Mouse (Mus musculus): ENCODE results near the gene Sco1. TPM values are rescaled to one million over a fixed set of nuclear protein-coding genes. Genes with fewer than 3 reads are reported as not detected.

Sco1 gene
- total RNA-seq, 2 experiments from 2014 or later: 8.5 to 8.6 TPM

DNA sequence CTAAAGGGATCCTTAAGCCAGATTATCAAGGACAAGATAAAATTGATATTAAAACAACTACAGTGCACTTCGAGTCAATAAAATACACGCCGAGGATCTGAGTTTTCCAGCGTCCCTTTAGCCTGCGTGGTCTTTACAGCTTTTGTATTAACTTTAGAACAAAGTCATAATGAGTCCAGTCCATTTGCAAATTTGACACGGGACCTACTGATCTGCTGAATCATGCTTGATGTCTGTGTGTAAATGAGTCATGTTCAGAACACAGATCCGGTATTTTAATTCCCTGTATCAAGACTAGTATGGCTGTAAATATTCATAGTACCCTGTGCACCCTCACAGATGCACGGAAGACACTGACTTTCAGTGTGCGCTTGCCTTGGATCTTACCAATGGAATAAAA, 15.6 kb upstream of the Sco1 start:
- no peak for DNase-seq
- intact Hi-C loops (cut with DNase I; ENCODE audit: low total_unique reads): no loop called here

DNA sequence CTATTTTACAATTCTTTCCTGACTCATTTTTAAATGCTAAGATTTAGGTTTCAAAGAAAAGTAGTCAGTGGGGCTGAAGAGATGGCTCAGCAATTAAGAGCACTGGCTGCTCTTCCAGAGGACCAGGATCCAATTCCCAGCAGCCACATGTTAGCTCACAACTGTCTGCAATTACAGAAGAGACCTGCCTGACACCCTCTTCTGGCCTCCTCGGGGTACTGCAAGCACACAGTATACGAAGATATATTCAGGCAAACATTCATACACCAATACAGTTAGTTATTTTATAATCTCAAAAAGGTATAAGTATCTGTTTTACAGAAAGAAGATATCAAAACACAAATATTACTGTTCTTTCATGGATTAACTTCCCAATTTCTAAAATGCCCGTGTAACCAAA, 12.7 kb upstream of the Sco1 start:
- no peak for DNase-seq
- intact Hi-C loops (cut with DNase I; ENCODE audit: low total_unique reads): no loop called here

DNA sequence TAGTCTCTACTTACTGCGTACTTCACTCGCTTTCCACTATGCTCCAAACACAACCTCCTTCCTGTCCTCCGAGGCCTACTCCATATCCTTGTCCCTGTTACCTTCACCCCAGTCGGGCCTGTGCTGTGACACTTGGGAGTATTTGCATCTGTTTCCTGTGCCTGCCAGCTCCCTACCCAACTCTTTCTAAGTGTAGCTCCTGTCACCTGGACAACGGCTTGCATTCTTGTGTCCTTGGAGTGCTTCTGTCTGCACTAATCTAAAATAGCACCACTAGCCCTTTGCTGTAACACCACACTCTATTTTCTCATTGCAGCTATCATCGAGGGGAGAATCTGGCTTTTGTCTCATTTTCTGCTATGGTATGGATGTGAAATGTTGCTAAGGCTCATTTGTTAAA, 12.0 kb upstream of the Sco1 start:
- intact Hi-C loops (cut with DNase I; ENCODE audit: low total_unique reads): no loop called here

DNA sequence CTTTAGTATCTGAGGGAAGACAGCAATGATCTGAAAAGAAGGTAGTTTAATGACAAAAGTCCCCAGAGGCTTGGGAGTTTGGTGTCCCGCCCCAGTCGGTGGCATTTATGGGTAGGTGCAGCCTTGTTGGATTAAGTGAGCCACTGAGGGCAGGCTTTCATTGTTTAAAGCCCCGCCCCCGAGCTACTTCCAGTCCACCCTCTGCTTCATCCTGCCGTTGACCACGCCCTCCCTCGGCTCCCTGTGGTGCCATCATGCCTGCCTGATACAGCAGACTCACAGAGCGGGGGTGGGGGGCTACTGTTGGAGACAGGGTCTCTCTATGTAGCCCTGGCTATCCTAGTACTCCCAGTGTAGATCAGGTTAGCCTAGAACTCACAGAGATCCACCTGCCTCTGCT, 9.5 kb upstream of the Sco1 start:
- intact Hi-C loops (cut with DNase I; ENCODE audit: low total_unique reads): no loop called here
- no peak for DNase-seq

More for the DNA sequence above, 12.0 kb upstream of the Sco1 start:
- DNase-seq: no peak

DNA sequence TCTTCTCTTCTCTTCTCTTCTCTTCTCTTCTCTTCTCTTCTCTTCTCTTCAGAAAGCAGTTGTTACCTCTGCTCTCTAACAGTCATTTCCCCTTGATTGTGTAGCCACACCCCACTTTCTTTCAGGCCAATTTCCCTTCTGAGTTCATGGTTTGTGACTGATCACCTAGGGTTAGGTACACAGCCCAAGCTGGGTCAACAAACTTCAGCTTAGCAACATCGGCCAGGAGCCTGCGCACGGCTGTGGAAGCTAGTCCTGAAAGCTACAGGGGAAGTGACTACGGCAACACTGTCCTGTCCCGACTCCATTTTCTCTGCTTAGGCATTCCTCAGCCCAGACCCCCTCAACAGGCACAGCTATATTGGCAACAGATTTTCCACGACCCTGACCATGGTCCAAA, 7.5 kb upstream of the Sco1 start:
- intact Hi-C loops (cut with DNase I; ENCODE audit: low total_unique reads): no loop called here
- DNase-seq: no peak

GRCm38 (mm10) chr11:67047199-67047598, 5.3 kb upstream of the Sco1 start:
- no peak for DNase-seq
- intact Hi-C loops (cut with DNase I; ENCODE audit: low total_unique reads): no loop called here

DNA sequence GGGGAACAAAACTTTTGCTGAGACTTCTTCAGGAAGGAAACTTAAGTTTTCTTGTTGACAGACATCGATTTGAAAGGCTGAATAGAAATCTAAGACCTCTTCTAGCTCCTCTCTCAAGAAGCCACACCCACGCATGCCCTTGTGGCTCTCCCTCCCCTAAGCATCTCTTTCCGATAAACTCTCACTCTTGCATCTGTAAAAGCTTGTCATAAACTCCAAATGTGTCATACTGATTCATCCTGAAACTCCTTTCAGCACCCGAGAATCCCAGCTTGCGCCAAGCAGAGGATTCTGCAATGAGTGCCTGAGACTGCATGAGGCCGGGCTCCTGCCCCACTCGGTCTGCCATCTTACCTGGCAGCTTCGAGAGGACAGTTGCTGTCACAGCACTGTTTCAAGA, 4.0 kb upstream of the Sco1 start:
- DNase-seq: no peak
- intact Hi-C loops (cut with DNase I; ENCODE audit: low total_unique reads): no loop called here

DNA sequence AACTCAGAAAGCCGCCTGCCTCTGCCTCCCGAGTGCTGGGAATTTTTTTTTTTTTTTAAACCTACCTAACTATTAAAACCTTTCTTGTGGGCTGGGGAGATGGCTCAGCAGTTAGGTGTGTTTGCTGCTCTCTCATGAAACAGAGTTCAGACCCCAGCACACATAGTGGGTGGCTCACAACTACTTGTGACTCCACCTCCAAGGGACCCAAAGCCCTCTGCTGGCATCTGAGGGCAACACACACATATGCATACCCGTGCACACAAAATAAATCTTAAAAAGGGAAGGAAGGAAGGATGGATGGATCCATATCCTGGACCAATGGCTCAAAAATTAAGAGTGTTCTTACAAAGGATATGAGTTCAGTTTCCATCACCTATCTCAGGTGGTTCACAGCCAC, 3.2 kb upstream of the Sco1 start:
- intact Hi-C loops (cut with DNase I; ENCODE audit: low total_unique reads): no loop called here
- no peak for DNase-seq

DNA sequence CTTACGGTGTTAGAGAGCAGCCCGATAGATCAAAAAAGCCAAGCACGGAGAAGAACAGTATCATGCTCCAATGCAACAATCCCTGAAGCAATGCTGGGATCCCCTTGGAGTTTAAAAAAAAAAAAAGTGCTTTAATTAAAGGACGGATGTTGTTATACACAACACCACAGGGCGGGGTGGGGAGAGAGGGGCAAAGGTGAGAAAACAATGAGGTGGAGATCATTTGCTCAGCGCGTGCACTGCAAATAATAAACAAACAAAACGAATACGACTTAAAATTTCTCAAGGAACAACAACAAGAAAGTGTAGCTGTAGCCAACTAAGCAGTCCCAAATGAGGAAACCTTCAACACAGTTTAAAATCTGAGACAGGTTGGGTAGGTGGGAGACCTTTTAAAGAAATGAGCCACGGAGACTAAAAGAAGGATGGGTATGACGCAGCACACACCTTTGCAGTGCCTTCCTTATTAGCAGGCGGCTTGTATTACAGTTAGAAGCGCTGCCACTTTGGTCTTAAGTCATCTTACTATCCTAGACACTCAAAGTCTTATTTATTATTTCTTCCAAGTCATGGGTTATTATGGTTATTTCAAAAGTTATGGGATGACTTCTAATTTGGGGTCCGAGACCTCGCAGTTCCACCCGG, 672 bp upstream of the Sco1 start:
- DNase-seq: no peak
- intact Hi-C loops (cut with DNase I; ENCODE audit: low total_unique reads): no loop called here

DNA sequence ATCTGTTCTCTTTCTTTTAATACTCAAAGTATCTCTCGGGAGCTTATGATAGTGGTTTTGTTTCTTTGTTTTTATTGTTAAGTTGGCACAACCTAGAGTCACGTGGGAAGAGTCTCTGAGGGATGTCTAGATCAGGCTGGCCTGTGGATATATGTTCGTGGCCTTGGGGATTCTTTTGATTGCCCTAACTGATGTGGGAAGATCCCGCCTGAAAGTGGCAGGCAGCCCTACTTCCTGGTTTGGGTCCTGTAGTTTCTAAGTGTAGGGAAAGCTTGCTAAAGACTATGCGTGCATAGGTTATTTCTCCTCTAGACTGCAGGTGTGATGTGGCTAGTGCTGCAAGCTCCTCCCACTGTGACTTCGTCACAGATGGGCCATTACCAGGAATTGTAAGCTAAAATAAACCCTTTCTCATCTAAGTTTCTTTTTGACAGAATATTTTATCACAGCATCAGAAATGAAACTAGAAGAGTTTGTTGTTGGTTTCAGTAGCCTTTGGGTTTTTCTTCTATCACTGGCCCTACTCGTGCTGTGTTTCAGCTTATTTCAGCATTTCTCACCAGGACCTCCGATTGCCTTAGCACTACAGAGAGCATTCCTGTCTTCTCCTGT, 2.4 kb downstream of the Sco1 start:
- intact Hi-C loops (cut with DNase I; ENCODE audit: low total_unique reads): no loop called here
- DNase-seq: no peak

DNA sequence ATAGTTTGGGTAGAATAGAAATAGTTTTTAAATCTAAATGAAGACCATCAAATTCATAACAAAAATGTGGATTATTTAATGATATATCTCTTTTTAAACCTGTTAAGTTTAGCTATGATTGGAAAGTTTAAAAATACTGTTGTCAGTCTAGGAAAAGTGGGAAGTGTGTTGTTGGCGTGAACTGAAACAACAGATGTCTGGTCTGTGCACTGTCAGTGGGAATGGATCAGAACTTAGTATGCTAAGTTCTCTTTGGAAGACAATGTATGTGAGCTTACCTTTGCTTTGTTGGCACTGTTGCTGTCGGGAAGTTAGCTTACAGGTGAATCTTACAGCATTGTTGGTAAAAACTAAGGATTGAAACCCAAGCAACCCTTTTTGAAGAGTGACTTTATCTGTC, 8.8 kb downstream of the Sco1 start:
- intact Hi-C loops (cut with DNase I; ENCODE audit: low total_unique reads): no loop called here
- no peak for DNase-seq

DNA sequence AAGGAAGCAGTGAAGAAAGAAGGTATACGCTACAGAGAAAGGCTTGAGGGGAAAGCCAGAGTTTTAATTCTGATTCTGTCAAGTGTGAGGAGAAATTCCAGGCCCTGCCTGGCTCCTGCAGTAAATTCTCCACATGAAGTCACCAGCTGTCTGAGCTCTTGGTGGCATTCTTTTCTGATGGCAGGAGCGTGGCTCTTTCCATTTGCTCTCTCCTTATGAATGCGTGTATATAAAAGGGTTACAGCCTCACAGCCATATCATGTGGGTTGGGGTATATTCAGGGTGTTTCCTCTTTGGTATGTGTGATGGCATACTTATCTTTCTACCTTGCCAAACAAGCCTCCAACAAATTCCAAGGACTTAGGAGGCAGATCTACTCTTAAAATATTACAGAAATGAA, 10.3 kb downstream of the Sco1 start:
- intact Hi-C loops (cut with DNase I; ENCODE audit: low total_unique reads): no loop called here
- no peak for DNase-seq

DNA sequence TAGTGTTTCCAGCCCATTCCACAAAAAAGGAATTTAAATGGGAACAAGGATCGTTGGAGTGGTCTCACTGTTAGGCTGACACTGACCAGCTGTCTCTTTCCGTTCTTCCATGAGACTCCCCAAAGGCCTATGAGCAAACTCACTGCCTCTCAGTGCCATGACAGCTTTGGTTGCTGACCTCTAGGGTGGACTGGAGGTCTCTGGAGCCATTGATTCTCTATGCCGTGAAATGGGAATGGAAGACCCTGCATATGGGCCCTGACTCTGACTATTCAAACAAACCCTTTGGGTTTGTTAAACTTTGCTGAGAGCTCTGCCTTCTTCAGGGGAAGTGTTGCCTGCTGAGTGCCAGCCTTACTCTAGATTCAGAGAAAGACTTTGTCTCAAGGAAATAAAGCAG, 15.3 kb downstream of the Sco1 start:
- intact Hi-C loops (cut with DNase I; ENCODE audit: low total_unique reads): no loop called here
- DNase-seq: no peak

DNA sequence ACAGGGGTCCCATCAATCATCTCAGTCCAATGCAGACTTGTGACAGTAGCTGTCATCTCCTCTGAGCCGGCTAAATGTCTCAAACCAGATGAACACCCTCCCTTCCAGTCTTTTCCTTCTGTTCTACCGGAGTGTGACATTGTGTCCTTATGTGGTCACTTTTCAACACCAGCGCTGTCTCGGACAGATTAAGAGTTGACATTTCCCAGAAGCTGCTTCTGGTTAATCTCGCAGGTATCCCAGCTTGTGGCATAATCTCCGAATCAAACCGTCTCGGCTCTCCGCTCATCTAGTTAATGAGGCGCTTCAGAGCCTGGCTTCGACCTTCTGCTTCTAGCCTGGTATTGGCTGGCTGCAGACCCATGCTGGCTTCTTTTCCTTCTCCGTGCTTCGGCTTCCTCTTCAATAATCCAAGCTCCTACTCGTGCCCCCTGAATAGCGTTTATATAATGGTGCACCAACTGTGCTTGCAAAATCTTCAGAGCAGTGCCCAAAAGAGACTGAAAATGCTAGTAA, 20.2 kb downstream of the Sco1 start:
- no peak for DNase-seq
- intact Hi-C loops (cut with DNase I; ENCODE audit: low total_unique reads): no loop called here

DNA sequence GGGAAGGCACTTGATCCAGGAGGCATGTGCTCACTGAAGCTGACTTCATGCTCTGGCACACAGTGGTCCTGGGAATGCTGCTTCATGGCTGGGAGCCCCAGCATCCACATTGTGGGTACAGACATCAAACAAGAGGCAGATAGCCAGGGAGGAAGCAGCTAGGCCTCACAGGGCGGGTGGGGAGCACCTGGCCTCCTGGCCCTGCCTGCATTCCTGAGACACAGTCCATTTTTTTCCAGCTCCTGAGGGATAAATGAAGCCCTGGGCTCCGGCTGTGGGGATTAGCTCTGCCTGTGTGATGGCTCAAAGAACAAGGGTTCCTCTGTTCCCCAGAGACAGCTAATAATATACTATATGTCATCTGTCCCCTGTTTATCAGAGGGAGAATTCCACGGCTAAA, 22.6 kb downstream of the Sco1 start:
- intact Hi-C loops (cut with DNase I; ENCODE audit: low total_unique reads): no loop called here
- no peak for DNase-seq

GRCm38 (mm10) chr11:67076781-67077180, 24.3 kb downstream of the Sco1 start:
- no peak for DNase-seq
- intact Hi-C loops (cut with DNase I; ENCODE audit: low total_unique reads): no loop called here

GRCm38 (mm10) chr11:67077435-67077834, 25.0 kb downstream of the Sco1 start:
- DNase-seq: no peak
- intact Hi-C loops (cut with DNase I; ENCODE audit: low total_unique reads): no loop called here

- intact Hi-C loops (cut with DNase I; ENCODE audit: low total_unique reads): loop anchor here (2.0 kb wide), 1 partner anchor 49 kb away; no protein-coding TSS in a partner anchor
These were observed 25.5 kb downstream of the Sco1 start, which contains the start of gene Myh3 for GRCm38 (mm10) chr11:67078000-67078399. Myh3 (plus strand) TSS chr11:67078300.

DNA sequence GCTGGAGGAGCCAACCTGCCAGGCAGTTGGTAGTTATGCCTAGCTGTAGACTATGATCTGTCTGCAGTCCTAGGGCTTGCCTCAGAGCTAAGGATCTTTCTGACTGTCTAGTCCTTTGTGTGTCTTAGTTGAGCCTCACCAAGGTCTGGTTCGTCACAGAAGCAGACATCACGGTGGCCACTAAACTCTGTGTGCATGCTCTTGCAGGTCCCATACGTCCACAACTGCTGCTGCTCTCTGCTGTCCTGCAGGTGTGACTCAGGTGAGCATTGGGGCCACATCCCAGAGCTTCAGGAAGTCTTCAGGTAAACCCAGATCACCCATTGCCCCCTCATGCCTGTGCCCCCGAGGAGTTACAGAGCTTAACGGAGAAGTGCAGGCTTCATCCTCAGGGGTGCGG, 26.4 kb downstream of the Sco1 start:
- DNase-seq: no peak
- intact Hi-C loops (cut with DNase I; ENCODE audit: low total_unique reads): loop anchor here (2.0 kb wide), 1 partner anchor 50 kb away; no protein-coding TSS in a partner anchor

More at GRCm38 (mm10) chr11:67078000-67078399, 25.5 kb downstream of the Sco1 start, which contains the start of gene Myh3:
- no peak for DNase-seq

DNA sequence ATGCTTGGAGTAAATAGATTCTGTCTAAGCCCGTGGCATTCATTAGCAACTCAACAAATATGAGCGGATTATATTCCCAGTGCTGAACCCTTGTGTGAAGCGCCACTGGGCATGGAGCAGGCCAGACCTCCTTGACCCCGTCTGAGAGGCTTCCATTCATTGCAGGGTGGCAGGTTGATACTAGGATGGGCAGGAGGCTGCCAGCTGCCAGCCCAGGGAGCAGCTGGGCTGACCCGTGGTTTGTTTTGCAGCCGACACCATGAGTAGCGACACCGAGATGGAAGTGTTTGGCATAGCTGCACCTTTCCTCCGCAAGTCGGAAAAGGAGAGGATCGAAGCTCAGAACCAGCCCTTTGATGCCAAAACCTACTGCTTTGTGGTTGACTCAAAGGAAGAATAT, 27.3 kb downstream of the Sco1 start:
- intact Hi-C loops (cut with DNase I; ENCODE audit: low total_unique reads): loop anchor here (2.0 to 5.0 kb wide), 2 partner anchors 51 to 172 kb away; no protein-coding TSS in a partner anchor
- DNase-seq: no peak

GRCm38 (mm10) chr11:67080168-67080567, 27.7 kb downstream of the Sco1 start:
- intact Hi-C loops (cut with DNase I; ENCODE audit: low total_unique reads): loop anchor here (5.0 kb wide), 1 partner anchor 173 kb away; no protein-coding TSS in a partner anchor
- DNase-seq: peak; percentile 59

All from gastrocnemius, postnatal 14 days (tissue).